Comparison of ENCODE assay signal across 15 mouse cellular contexts in genomic region chr1:125437927-125438326, GRCm38 (mm10). TPM values are rescaled to one million over a fixed set of nuclear protein-coding genes. Genes with fewer than 3 reads are reported as not detected.
DNase-seq lines count a peak whose midpoint lies in the region; ATAC-seq lines count a peak whose summit lies in the region.
"Had no signal": no experiment of that assay in that cellular context is flagged by ENCODE, and none has a peak within 500 bp of the region (broad histone marks: within the 10 kb centered on the region; RNA-seq: fewer than 3 reads in every experiment).

No protein-coding gene starts in this region.

- H3K27me3 ChIP-seq in heart, embryonic 10.5 days (ENCODE audit: insufficient read depth, poor library complexity, severe bottlenecking), result no peaks in the 10 kb centered on the region
- no peaks in the 10 kb centered on the region for H3K27me3 ChIP-seq in intestine, embryonic 15.5 days (replicated peaks)
- H3K27me3 ChIP-seq: limb, embryonic 12.5 days; neural tube, embryonic 15.5 days had no signal

- WGBS in heart, embryonic 10.5 days, result 41% methylated on average over 3 of the region's 3 CpGs
- 47% methylated on average over 3 of the region's 3 CpGs for WGBS in intestine, embryonic 15.5 days

- peak; percentile 9 for ATAC-seq in common myeloid progenitor, adult 5-6 weeks (replicated peaks; ENCODE audit: low read depth, poor library complexity, severe bottlenecking)
- ATAC-seq in monocyte, adult 5-6 weeks (replicated peaks; ENCODE audit: insufficient number of reproducible peaks, low FRiP score, low TSS enrichment, poor library complexity, severe bottlenecking), result 0 out of 2 replicates have a peak, but pooled peaks have one; percentile 11
- no peak for ATAC-seq in intestine, embryonic 15.5 days
- ATAC-seq: midbrain, embryonic 16.5 days had no signal

- no peak overlapping the region for H3K27ac ChIP-seq in heart, embryonic 10.5 days
- no peak overlapping the region for H3K27ac ChIP-seq in intestine, embryonic 15.5 days
- H3K27ac ChIP-seq: forebrain, embryonic 10.5 days; limb, embryonic 12.5 days; neural tube, embryonic 15.5 days; stomach, postnatal 0 days had no signal

- no peaks in the 10 kb centered on the region for H3K9me3 ChIP-seq in heart, embryonic 10.5 days
- no peaks in the 10 kb centered on the region for H3K9me3 ChIP-seq in intestine, embryonic 15.5 days
- H3K9me3 ChIP-seq: forebrain, embryonic 10.5 days; limb, embryonic 12.5 days; neural tube, embryonic 15.5 days had no signal

- no peak overlapping the region for H3K9ac ChIP-seq in intestine, embryonic 15.5 days
- H3K9ac ChIP-seq: limb, embryonic 12.5 days; neural tube, embryonic 15.5 days had no signal

- DNase-seq in heart, adult 11 months, result peak; percentile 85
- no peak for DNase-seq in heart, embryonic 10.5 days (ENCODE audit: low spot score)
- peak; percentile 82 for DNase-seq in 416B (ENCODE audit: low read depth)
- no peak for DNase-seq in right cerebral cortex, adult 18-20 months
- no peak for DNase-seq in left cerebral cortex, adult 9 months (ENCODE audit: low spot score in 2 of 2)
- DNase-seq: cerebellum, postnatal 10 days; kidney, adult 2 months had no signal

- peaks cover 4% of the 10 kb centered on the region; the same call in 1 of the 2 replicates for H3K4me1 ChIP-seq in heart, embryonic 10.5 days
- H3K4me1 ChIP-seq in intestine, embryonic 15.5 days (replicated peaks), result 0 out of 2 replicates have a peak, but pooled peaks cover 3% of the 10 kb centered on the region

- H3K4me3 ChIP-seq in heart, embryonic 10.5 days, result no peak overlapping the region
- H3K4me3 ChIP-seq in intestine, embryonic 15.5 days (replicated peaks), result no peak overlapping the region
- H3K4me3 ChIP-seq: forebrain, embryonic 10.5 days; limb, embryonic 12.5 days; neural tube, embryonic 15.5 days had no signal

- no peaks in the 10 kb centered on the region for H3K36me3 ChIP-seq in heart, embryonic 10.5 days
- H3K36me3 ChIP-seq in intestine, embryonic 15.5 days, result no peaks in the 10 kb centered on the region
- H3K36me3 ChIP-seq: forebrain, embryonic 10.5 days; limb, embryonic 12.5 days; neural tube, embryonic 15.5 days had no signal

- H3K4me2 ChIP-seq in intestine, embryonic 15.5 days (replicated peaks), result no peak overlapping the region
- H3K4me2 ChIP-seq: limb, embryonic 12.5 days; neural tube, embryonic 15.5 days had no signal

RNA-seq across cellular contexts. Expression of gene Actr3, which starts 2.4 kb away (rescaled TPM):
- polyA plus RNA-seq in heart, embryonic 10.5 days (2016; fragmentation: Nextera tagmentation; extraction: Ambion mirVana), result 283 and 309 TPM in 2 replicates
- total RNA-seq in common myeloid progenitor, adult 5-6 weeks (2017), result 560 and 730 TPM in 2 replicates
- total RNA-seq in monocyte, adult 5-6 weeks (2017), result 2,047 to 2,533 TPM (median 2,184 TPM) in 3 replicates
- polyA plus RNA-seq in intestine, embryonic 15.5 days (2015; fragmentation: Nextera tagmentation; extraction: Ambion mirVana), result 342 and 356 TPM in 2 replicates

Comparison
In these comparisons a context has a peak if more than half of its experiments do, and no peak if none do; other contexts are left out.
1. DNase-seq: peak in heart, adult 11 months (single experiment) and 416B (single experiment); none in heart, embryonic 10.5 days (single experiment), right cerebral cortex, adult 18-20 months (single experiment) and left cerebral cortex, adult 9 months (0 of 2).